Mouse (Mus musculus) heart, adult 11 months (tissue): ENCODE measurements around the gene Phactr1.

ENCODE experiments used
- DNase-seq: peaks from one replicate; pipeline ENCODE4 v3.0.0; 2022

Phactr1 gene

DNA sequence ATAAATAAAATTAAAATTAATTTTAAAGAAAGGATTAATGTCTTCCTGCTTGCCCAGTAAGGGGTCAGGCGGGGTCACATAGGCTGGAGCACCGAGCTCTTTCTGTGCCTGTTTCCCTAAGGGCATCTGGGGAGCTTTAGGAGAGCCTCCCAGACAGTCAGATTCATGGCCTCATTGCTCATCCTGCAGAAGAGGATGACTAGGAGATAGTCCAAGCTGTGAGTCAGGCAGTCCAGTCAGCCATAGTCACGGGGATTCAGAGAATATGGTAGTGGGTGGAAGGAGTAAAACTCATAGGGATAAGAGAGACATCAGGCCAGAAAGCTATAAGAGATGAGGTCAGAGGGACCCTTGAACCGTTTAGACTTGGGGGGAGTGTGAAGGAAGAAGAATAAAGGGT is 362.3 kb downstream of the Phactr1 start:
- no peak for DNase-seq

DNA sequence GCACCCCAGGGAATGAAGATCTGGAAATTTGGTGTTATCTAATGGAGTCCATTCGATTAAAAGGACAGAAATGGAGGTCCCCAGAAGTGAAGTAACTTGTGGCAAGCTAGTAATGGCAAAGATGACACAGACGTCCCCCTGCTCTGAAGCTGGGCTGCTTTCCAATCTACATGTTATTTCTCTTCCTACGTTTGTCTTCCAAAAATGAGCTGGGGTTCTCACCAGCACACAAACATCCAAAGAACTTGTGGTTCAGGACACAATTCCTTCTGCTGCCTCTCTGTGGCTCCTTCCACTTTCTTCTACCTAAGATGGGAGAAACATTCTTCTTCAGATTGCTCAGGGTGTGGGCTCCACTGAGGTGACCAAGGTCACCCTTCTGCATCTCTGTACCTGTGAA is 368.1 kb downstream of the Phactr1 start:
- no peak for DNase-seq

DNA sequence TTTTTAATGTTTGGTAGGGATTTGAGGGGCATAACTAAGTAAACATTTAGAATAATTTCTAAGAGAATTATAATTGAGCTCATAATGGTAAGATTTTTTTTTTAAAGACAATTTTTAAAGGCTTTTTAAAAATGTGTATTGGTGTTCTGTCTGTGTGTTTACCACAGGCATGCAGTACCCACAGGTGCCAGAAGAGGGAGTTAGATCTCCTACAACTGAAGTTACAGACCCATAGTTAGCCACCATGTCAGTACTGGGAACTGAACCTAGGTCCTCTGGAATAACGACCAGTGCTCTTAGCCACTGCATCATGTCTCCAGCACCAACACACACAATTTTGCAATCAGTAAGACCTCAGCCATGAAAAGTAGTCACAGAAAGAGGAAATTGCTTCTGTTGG is 372.8 kb downstream of the Phactr1 start:
- peak; percentile 44 for DNase-seq

- no peak for DNase-seq
These were observed 374.7 kb downstream of the Phactr1 start for GRCm38 (mm10) chr13:43055136-43055535.

DNA sequence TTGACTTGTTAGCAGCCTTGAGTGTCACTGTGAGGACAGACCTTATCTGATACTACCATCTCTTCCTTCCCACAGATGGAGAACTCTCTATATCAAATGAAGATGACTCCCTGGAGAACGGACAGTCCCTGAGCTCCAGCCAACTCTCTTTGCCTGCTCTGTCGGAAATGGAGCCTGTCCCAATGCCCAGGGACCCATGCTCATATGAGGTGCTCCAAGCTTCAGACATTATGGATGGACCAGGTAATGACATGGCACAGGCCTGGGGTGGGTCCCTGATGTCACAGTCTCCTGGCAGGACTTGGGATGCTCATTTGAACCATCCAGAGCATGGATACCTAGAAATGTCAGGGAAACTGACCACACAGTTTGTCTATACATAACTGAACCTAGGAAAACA is 376.7 kb downstream of the Phactr1 start:
- DNase-seq, result peak; percentile 82

- DNase-seq, result no peak
These were observed 382.9 kb downstream of the Phactr1 start for GRCm38 (mm10) chr13:43063355-43063754.

- peak; percentile 41 for DNase-seq
These were observed 388.4 kb downstream of the Phactr1 start for GRCm38 (mm10) chr13:43068716-43069265.

DNA sequence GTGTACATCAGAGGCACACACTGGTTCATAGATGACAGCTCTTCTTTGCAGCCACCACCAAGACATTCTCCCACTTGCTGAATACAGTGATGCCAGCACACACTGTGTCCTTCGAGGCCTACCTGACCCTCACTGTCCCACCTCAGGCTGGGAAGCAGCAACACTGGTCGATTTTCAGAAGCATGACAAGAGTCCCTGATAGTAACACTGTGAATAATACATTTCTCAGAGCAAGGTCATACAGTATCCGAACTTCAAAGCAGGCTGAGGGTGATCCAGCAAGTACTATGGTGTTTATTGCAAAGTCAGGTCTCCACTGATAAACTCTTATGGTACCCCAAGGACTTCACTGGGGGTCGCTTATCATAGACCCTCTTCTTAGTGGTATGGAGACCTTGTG is 390.1 kb downstream of the Phactr1 start:
- DNase-seq, result peak; percentile 78

GRCm38 (mm10) chr13:43070971-43071370 is 390.5 kb downstream of the Phactr1 start:
- peak; percentile 74 for DNase-seq

GRCm38 (mm10) chr13:43075456-43075855 is 395.0 kb downstream of the Phactr1 start:
- peak; percentile 57 for DNase-seq

- peak; percentile 82 for DNase-seq
These were observed 397.1 kb downstream of the Phactr1 start for GRCm38 (mm10) chr13:43077485-43077884.

DNA sequence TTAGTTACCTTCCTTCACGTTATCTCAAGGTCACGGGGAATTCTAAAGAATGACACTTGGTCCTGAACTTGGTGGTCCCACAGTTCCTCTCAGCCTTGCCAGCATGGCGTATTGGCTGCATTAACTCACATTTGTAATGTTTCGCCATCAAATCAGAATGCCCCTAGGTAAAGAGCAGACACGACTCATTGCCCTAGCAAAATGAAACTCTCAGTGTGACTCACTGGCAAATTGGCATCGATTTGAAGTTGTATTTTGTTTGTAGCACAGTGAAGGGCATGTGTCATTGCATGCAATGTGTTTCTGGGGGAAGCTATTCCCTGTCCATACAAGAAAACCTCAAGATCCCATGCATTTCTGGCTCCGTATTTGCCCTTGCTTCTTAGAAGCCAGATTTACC is 404.8 kb downstream of the Phactr1 start:
- DNase-seq, result no peak

GRCm38 (mm10) chr13:43094365-43094764 is 413.9 kb downstream of the Phactr1 start:
- no peak for DNase-seq

DNA sequence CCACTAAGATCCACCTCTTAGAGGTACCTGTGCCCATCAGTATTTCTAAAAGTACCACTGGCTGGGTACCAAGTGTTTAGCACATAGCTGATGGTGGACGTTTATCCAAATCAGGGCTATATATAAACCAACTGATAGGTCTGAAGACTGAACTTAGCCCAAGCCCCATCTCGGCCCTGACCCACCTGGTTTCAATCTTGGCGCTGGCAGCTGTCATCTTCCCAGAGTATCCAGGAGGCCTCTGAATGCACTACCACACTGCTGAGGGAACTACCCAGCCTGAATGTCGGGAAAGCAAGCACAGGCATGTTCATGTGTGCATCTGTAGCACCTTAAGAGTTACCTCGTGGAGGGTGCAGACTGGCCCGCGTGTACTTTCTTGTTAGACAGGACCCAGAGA is 422.5 kb downstream of the Phactr1 start:
- DNase-seq, result no peak

DNA sequence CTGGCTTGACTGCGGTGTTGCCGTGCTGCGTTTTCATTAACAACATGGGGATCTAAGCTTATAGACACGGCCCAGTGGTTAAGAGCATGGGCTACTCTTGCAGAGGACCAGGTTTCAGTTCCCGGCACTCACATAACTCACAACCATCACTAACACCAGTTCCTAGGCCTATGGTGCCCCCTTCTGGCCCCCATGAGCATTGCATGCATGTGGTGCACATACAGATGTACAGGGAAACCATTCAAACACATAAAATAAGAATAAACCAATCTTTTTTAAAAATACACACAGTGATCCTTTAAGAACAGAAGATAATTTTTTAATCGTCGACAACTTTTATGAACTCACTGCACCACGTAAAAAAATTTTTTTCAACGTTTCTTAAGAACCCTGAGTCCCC is 424.1 kb downstream of the Phactr1 start:
- DNase-seq, result no peak

- DNase-seq, result no peak
These were observed 431.9 kb downstream of the Phactr1 start for GRCm38 (mm10) chr13:43112280-43112679.

- DNase-seq, result no peak
These were observed 432.3 kb downstream of the Phactr1 start for GRCm38 (mm10) chr13:43112707-43113106.

DNA sequence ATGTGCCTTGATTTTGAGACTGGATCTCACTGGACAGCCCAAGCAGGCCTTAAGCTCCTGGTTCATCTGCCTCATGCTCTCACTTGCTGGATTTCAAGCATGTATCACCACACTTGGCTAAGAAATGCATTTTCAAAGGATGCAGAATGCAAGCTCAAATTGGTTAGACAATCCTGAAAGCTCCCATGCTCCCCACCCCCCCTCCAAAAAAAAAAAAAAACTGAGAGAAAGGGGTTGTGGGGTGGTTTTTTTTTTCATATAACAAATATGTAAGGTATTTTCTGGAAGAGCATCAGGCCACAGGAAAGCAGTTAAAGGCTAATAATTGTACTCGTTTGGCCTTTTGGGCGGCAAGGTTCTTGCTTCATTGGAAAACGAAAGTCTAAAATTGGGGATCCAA is 432.7 kb downstream of the Phactr1 start:
- DNase-seq, result no peak

DNA sequence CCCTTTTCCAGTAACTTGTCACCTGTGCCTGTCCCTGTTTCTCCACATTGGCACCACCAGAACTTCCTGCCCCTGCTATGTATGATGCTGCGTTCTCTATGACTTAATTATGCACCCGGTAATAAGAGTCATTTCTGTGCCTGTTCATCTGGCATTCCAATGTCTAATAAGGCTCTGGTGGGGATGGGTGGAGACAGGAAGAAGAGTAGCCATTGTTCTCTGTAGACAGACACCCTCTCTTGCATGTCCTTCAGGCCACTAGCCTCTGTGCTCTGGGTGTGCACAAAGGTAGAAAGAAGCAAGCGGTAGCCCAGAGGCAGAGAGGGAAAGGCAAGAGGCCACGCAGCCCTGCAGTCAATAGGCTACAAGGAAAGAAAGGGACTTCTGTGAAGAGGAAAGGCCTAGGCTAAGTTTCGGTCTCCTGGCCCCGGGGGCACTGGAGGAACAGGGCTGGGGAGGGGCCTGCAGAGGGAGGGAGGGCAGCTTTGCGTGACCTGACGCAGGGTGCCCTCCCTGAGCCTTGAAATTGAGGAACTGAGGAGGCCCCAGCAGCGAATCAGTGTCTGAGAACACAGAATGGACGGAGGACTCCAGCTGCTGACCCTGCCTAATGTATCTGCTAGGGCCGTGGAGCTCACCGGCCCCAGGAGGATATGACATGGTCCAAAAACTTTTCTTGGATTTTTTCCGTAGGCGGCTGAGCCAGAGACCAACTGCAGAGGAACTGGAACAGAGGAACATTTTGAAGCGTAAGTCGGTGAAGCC is 442.1 kb downstream of the Phactr1 start:
- peak; percentile 98 for DNase-seq

DNA sequence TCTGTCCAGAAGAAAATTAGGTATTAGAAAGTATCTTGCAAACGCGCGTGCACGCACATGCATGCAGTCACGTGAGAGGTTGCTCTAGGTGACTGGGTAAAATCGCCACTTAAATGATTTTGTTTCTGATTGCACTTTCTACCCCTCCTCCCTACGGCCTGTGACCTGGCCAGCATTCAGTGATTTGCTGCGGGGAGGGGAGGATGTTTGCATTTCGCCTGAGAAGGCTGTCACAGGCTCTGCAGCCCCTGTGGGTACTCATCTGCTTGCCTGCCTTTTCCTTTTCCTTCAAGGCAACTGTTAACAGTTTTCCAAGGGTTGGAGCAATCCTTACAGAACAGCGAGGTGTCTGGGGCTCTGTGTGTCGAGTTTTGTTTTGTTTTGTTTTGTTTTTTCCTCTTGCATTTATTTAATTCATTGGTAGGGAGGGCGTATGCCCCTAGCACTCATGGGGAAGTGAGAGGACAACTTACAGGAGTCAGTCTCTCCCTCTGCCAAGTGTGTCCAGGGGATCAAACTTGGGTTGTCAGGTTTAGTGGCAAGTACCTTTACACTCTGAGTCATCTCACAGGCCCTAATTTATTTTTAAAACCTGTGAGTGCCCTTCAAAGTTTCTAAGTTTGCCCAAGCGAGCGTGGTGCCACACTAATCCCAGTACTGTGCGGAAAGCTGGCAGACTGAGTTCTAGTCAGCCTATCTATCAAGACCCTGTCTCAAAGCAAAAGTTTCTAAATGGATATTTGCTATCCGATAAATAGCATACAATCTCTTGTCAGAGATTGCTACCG is 443.7 kb downstream of the Phactr1 start:
- DNase-seq, result peak; percentile 87

GRCm38 (mm10) chr13:43124683-43125074 is 444.3 kb downstream of the Phactr1 start:
- no peak for DNase-seq

- DNase-seq, result no peak
These were observed 449.7 kb downstream of the Phactr1 start for GRCm38 (mm10) chr13:43130161-43130560.

DNA sequence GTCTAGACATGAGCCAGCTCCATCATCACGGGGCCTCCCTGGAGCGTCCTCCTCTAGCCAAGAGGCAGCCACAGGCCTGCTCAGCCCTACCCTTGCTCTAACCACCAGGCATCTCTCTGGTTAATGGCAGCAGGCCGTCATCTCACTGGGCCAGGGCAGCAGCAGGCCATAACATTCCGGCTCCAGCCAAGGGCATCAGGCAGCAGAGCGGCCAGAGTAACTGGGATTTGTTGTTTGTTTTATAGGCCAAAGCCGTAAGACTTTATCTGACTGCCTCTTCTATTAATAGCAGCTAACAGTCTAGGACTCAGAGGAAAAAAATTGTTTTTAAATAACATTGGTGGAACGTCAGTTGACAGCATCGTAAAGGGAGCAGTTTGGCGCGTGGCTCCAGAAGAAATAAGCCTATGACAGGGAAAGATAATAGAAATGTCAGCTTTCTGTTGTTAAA is 451.3 kb downstream of the Phactr1 start:
- DNase-seq, result peak; percentile 97

GRCm38 (mm10) chr13:43132859-43133258 is 452.4 kb downstream of the Phactr1 start:
- no peak for DNase-seq
